In the genomic region with DNA sequence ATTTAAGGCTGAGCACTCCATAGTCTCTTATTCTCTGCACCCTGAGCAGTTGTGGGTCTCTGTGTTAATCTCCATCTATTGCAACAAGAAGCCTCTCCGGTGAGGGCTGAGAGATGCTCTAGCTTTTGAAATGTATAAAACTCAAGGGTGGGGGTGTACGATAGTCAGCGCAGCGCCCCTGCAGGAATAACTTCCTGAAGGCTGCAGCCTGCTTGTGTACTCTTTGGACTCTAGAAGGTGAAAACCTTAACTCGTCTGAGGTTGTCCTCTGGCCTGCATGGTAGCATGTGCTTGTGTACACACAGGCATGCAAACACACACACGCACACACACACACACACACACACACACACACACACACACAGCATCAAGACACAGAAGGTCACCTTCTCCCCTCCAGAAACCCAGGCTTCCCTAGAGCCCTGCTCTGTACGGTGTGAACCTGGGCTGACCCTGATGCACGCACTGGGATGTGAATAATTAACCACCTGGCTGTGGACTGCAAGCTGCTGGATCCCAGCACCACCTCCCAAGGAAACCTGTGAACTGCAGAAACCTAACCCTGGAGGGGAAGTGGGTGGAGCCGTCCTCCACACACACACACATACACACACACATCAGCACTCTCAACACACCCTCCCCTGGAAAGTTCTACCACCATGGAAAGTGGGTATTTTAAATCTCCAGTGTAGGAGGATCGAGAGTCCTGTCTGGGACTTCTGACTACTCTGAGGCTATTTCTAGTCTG, we compare ENCODE assay signal across 10 mouse cellular contexts. TPM values are rescaled to one million over a fixed set of nuclear protein-coding genes. Genes with fewer than 3 reads are reported as not detected.
DNase-seq lines count a peak whose midpoint lies in the region; ATAC-seq lines count a peak whose summit lies in the region.
"Had no signal": no experiment of that assay in that cellular context is flagged by ENCODE, and none has a peak within 500 bp of the region (broad histone marks: within the 10 kb centered on the region; RNA-seq: fewer than 3 reads in every experiment).

No protein-coding gene starts in this region.

- H3K36me3 ChIP-seq in embryonic facial prominence, embryonic 10.5 days (replicated peaks), result peaks cover 38% of the 10 kb centered on the region
- H3K36me3 ChIP-seq in kidney, embryonic 16.5 days (ENCODE audit: insufficient read depth, low read length), result peaks cover 14% of the 10 kb centered on the region
- H3K36me3 ChIP-seq in liver, embryonic 12.5 days, result no peaks in the 10 kb centered on the region
- no peaks in the 10 kb centered on the region for H3K36me3 ChIP-seq in hindbrain, embryonic 11.5 days (ENCODE audit: control insufficient read depth, insufficient read depth, low read length)

- H3K27me3 ChIP-seq in embryonic facial prominence, embryonic 10.5 days (replicated peaks; ENCODE audit: low read depth, poor library complexity, severe bottlenecking), result 0 out of 2 replicates have a peak, but pooled peaks cover 6% of the 10 kb centered on the region
- H3K27me3 ChIP-seq in kidney, embryonic 16.5 days (ENCODE audit: insufficient read depth, low read length), result no peaks in the 10 kb centered on the region
- no peaks in the 10 kb centered on the region for H3K27me3 ChIP-seq in liver, embryonic 12.5 days (replicated peaks)
- H3K27me3 ChIP-seq in hindbrain, embryonic 11.5 days (ENCODE audit: control insufficient read depth, insufficient read depth, low read length), result no peaks in the 10 kb centered on the region
- H3K27me3 ChIP-seq: Patski had no signal

- peak; percentile 43 for DNase-seq in R1 (ENCODE audit: low read depth, low spot score)
- peak; percentile 44 for DNase-seq in embryonic facial prominence, embryonic 10.5 days (ENCODE audit: low spot score)
- no peak for DNase-seq in urinary bladder, postnatal 4 days (ENCODE audit: low spot score in 2 of 2)
- DNase-seq in right cerebral cortex, postnatal 10 days (ENCODE audit: low spot score in 2 of 2), result no peak
- DNase-seq in hindbrain, embryonic 11.5 days (ENCODE audit: low spot score), result no peak
- DNase-seq: lung, adult 2 months had no signal

- no peak overlapping the region; the same call in 1 of the 2 replicates for H3K27ac ChIP-seq in embryonic facial prominence, embryonic 10.5 days (replicated peaks)
- H3K27ac ChIP-seq in kidney, embryonic 16.5 days (ENCODE audit: low read length), result peak overlapping the region; percentile 87
- no peak overlapping the region for H3K27ac ChIP-seq in liver, embryonic 12.5 days
- H3K27ac ChIP-seq in hindbrain, embryonic 11.5 days (ENCODE audit: low read depth, low read length), result no peak overlapping the region

- peak overlapping the region; percentile 34; the same call in 1 of the 2 replicates for H3K9ac ChIP-seq in kidney, embryonic 16.5 days (replicated peaks; ENCODE audit: low read length)
- H3K9ac ChIP-seq in liver, embryonic 12.5 days, result no peak overlapping the region
- H3K9ac ChIP-seq in hindbrain, embryonic 11.5 days (ENCODE audit: low read depth, low read length), result no peak overlapping the region

- no peak overlapping the region for H3K4me3 ChIP-seq in embryonic facial prominence, embryonic 10.5 days
- no peak overlapping the region for H3K4me3 ChIP-seq in kidney, embryonic 16.5 days (ENCODE audit: low read length)
- H3K4me3 ChIP-seq in liver, embryonic 12.5 days, result no peak overlapping the region
- no peak overlapping the region for H3K4me3 ChIP-seq in hindbrain, embryonic 11.5 days (ENCODE audit: low read depth, low read length)
- H3K4me3 ChIP-seq: myocyte had no signal

- peaks cover 17% of the 10 kb centered on the region for H3K4me1 ChIP-seq in embryonic facial prominence, embryonic 10.5 days
- H3K4me1 ChIP-seq in kidney, embryonic 16.5 days (ENCODE audit: insufficient read depth, low read length), result peaks cover 29% of the 10 kb centered on the region
- peaks cover 13% of the 10 kb centered on the region for H3K4me1 ChIP-seq in liver, embryonic 12.5 days
- no peaks in the 10 kb centered on the region for H3K4me1 ChIP-seq in hindbrain, embryonic 11.5 days (replicated peaks; ENCODE audit: control insufficient read depth, insufficient read depth, low read length)

- H3K9me3 ChIP-seq in embryonic facial prominence, embryonic 10.5 days, result peaks cover 12% of the 10 kb centered on the region
- H3K9me3 ChIP-seq in kidney, embryonic 16.5 days (ENCODE audit: low read length), result peaks cover 6% of the 10 kb centered on the region; the same call in 1 of the 2 replicates
- no peaks in the 10 kb centered on the region for H3K9me3 ChIP-seq in liver, embryonic 12.5 days (replicated peaks)
- H3K9me3 ChIP-seq in hindbrain, embryonic 11.5 days (ENCODE audit: control insufficient read depth, low read length), result no peaks in the 10 kb centered on the region

- WGBS in embryonic facial prominence, embryonic 10.5 days, result 67% methylated on average over 10 of the region's 10 CpGs
- WGBS in kidney, embryonic 16.5 days, result 46% methylated on average over 10 of the region's 10 CpGs
- WGBS in liver, embryonic 12.5 days (ENCODE audit: insufficient replicate concordance), result 59% methylated on average over 10 of the region's 10 CpGs
- whole genome bisulfite sequencing in hindbrain, embryonic 11.5 days, result 71% methylated on average over 10 of the region's 10 CpGs

- no peak overlapping the region; the same call in 1 of the 2 replicates for H3K4me2 ChIP-seq in kidney, embryonic 16.5 days (replicated peaks; ENCODE audit: low read depth, low read length)
- no peak overlapping the region for H3K4me2 ChIP-seq in liver, embryonic 12.5 days
- no peak overlapping the region for H3K4me2 ChIP-seq in hindbrain, embryonic 11.5 days (replicated peaks; ENCODE audit: low read depth, low read length)

- ATAC-seq in kidney, embryonic 16.5 days (ENCODE audit: low FRiP score, low TSS enrichment), result peak; percentile 95
- peak; percentile 61 for ATAC-seq in liver, embryonic 12.5 days
- ATAC-seq in hindbrain, embryonic 11.5 days (ENCODE audit: low FRiP score), result no peak
- ATAC-seq: Patski had no signal

RNA-seq across cellular contexts. Expression of gene Bmp7, which starts 39.0 kb away (rescaled TPM):
- polyA plus RNA-seq in embryonic facial prominence, embryonic 10.5 days (2016; fragmentation: Nextera tagmentation; extraction: Ambion mirVana), result 19.8 and 20.9 TPM in 2 replicates
- 39.8 and 49.7 TPM in 2 replicates for polyA plus RNA-seq in kidney, embryonic 16.5 days (2015; fragmentation: Nextera tagmentation; extraction: Ambion mirVana)
- polyA plus RNA-seq in liver, embryonic 12.5 days (2016; fragmentation: Nextera tagmentation; extraction: Ambion mirVana), result 3.3 and 4.4 TPM in 2 replicates
- 16.6 and 17.9 TPM in 2 replicates for polyA plus RNA-seq in hindbrain, embryonic 11.5 days (2014; fragmentation: Nextera tagmentation; extraction: Ambion mirVana)
- polyA plus RNA-seq: myocyte had no signal

Comparison
In these comparisons a context has a peak if more than half of its experiments do, and no peak if none do; other contexts are left out.
1. DNase-seq: peak in R1 (single experiment) and embryonic facial prominence, embryonic 10.5 days (single experiment); none in urinary bladder, postnatal 4 days (0 of 2), right cerebral cortex, postnatal 10 days (0 of 2) and hindbrain, embryonic 11.5 days (single experiment).